Mouse (Mus musculus) hindbrain, embryonic 11.5 days (tissue): ENCODE measurements around the gene Tbrg4. TPM values are rescaled to one million over a fixed set of nuclear protein-coding genes. Genes with fewer than 3 reads are reported as not detected.

ENCODE experiments used
- ATAC-seq: fragments of 200-750 bp; cut with Nextera tagmentation; 2 replicates; pipeline ENCODE4 v1.8.0; 2017; ENCODE audit warnings: mild to moderate bottlenecking, moderate TSS enrichment, moderate library complexity; ENCODE audit not compliant: low FRiP score
- DNase-seq: peaks from one replicate; pipeline ENCODE4 v3.0.0-alpha.2; 2015; ENCODE audit warnings: low spot score
- H3K27ac ChIP-seq: fragments of 300-500 bp; sonication (generic); 2 replicates; pipeline ENCODE4 v1.5.1; 2014; ENCODE audit warnings: mild to moderate bottlenecking, low read depth, low read length
- H3K27me3 ChIP-seq: fragments of 300-500 bp; sonication (generic); 2 replicates; pipeline ENCODE4 v1.6.1; 2014; ENCODE audit warnings: mild to moderate bottlenecking, low read length, moderate library complexity, mixed read lengths; ENCODE audit not compliant: control insufficient read depth, insufficient read depth
- H3K36me3 ChIP-seq: fragments of 300-500 bp; sonication (generic); 2 replicates; pipeline ENCODE4 v1.6.1; 2014; ENCODE audit warnings: mild to moderate bottlenecking, low read length, moderate library complexity, mixed read lengths; ENCODE audit not compliant: control insufficient read depth, insufficient read depth
- H3K4me1 ChIP-seq: fragments of 300-500 bp; sonication (generic); replicated peaks from 2 replicates; pipeline ENCODE4 v1.6.1; 2014; ENCODE audit warnings: low read length, mixed read lengths; ENCODE audit not compliant: control insufficient read depth, insufficient read depth
- H3K4me2 ChIP-seq: fragments of 300-500 bp; sonication (generic); replicated peaks from 2 replicates; pipeline ENCODE4 v1.6.1; 2014; ENCODE audit warnings: mild to moderate bottlenecking, low read depth, low read length
- H3K4me3 ChIP-seq: fragments of 300-500 bp; sonication (generic); 2 replicates; pipeline ENCODE4 v1.5.1; 2014; ENCODE audit warnings: low read depth, low read length
- H3K9ac ChIP-seq: fragments of 300-500 bp; sonication (generic); 2 replicates; pipeline ENCODE4 v1.6.1; 2014; ENCODE audit warnings: low read depth, low read length
- H3K9me3 ChIP-seq: fragments of 300-500 bp; sonication (generic); 2 replicates; pipeline ENCODE4 v1.6.1; 2016; ENCODE audit warnings: low read length; ENCODE audit not compliant: control insufficient read depth
- WGBS: fragments of 180-500 bp; shearing (Covaris S2); extraction: QIAGEN DNeasy Blood & Tissue Kit; methylation state at CpG from one replicate; pipeline ENCODE4 v1.1.7; 2014; 5-methylcytosine and 5-hydroxymethylcytosine counted together
- polyA plus RNA-seq: library from polyadenylated mRNA; unstranded; fragments of >200 nt; fragmentation: Nextera tagmentation; extraction: Ambion mirVana; gene quantifications from 2 replicates; pipeline ENCODE4 v1.2.1, GENCODE M21; 2014

The Tbrg4 gene
- polyA plus RNA-seq, 1 experiment from 2014 or later: 31.8 TPM

DNA sequence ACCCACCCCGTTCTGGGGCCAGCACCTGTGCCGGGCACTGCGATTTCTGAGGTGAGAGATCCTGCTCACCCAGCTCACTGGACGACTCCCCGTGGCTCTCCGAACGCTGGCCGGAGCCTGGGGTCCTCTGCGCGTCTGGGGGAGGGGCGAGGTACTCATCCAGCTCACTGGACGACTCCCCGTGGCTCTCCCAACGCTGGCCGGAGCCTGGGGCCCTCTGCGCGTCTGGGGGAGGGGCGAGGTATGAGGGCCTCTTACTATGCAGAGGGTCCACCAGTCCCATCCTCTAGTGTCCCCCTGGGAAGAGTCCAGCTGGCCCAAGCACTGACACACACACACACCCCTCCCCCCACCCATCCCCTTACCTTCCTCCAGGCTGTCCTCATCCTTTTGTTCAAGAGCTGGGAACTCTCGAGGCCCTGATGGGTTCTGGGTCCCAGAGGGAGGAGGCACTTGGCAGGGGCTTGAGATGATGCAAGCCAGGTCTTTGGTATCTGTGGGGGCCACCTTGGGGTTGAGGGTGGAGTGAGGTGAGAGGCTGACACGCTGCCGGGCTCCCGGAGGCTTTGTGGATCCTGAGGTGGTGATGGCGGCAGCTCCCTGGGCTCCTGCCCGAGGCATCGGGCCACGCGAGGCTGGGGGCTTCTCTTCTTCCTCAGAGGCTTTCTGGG lies 26.7 kb downstream of the Tbrg4 start:
- WGBS: 26% methylated on average over 20 of the region's 27 CpGs
- Histone ChIP-seq H3K4me2 (peak overlapping the region; percentile 34), H3K9me3 (no peaks in the 10 kb centered on the region), H3K4me1 (peaks cover 22% of the 10 kb centered on the region), H3K36me3 (peaks cover 3% of the 10 kb centered on the region; the same call in 1 of the 2 replicates), H3K4me3 (0 out of 2 replicates have a peak overlapping the region, but pooled peaks have one; percentile 12), H3K9ac (peak overlapping the region; percentile 40), H3K27ac (peak overlapping the region; percentile 83), H3K27me3 (no peaks in the 10 kb centered on the region; the same call in 1 of the 2 replicates)
- DNase-seq (peak; percentile 73), ATAC-seq (peak; percentile 82)

DNA sequence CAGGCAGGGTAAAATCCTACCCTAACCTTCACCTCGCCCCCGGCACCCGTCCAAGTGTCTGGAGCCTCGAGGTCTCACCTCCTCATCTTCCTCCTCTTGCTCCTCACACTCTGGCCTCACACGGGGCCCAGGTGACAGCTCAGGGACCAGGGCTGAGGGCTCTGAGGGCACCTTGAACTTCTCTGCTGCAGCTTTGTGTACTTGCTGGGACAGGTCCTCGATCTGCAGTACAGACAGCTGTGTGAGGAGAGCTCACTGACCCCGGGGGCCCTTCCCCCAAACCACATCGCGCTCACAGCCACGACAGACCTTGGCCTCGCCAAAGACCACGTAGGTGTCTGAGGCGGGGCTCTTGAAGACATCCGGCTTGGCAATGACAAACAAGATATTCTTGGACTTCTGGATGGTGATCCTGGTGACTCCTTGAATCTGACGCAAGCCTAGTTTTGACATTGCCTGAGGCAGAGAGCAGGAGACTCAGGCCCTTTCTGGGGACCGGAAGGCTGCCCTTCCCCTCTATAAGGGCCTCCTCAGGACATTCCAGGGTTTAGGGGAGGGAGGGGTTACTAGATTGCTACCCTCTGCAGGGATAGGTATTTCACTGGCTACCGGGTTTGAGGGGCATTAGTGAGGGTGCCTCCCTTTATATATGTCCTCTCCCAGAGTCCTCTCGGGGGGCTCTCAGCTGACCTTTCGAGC lies 27.5 kb downstream of the Tbrg4 start:
- ATAC-seq (peak; percentile 20), DNase-seq (peak; percentile 7)
- Histone ChIP-seq H3K9ac (peak overlapping the region; percentile 40; the same call in 1 of the 2 replicates), H3K4me2 (peak overlapping the region; percentile 34), H3K4me1 (peaks cover 20% of the 10 kb centered on the region), H3K4me3 (0 out of 2 replicates have a peak overlapping the region, but pooled peaks have one; percentile 12), H3K9me3 (no peaks in the 10 kb centered on the region), H3K36me3 (peaks cover 3% of the 10 kb centered on the region), H3K27me3 (no peaks in the 10 kb centered on the region), H3K27ac (peak overlapping the region; percentile 83)
- WGBS: 59% methylated on average over 19 of the region's 19 CpGs

GRCm38 (mm10) chr11:6597523-6597922 lies 28.3 kb downstream of the Tbrg4 start:
- H3K4me1 ChIP-seq: peaks cover 20% of the 10 kb centered on the region
- H3K4me3 ChIP-seq: no peak overlapping the region
- no peak overlapping the region for H3K4me2 ChIP-seq
- H3K9me3 ChIP-seq: no peaks in the 10 kb centered on the region
- 83% methylated on average over 7 of the region's 7 CpGs for WGBS
- H3K9ac ChIP-seq: no peak overlapping the region
- no peaks in the 10 kb centered on the region for H3K27me3 ChIP-seq
- H3K27ac ChIP-seq: no peak overlapping the region
- DNase-seq: peak; percentile 18
- ATAC-seq: no peak
- H3K36me3 ChIP-seq: peaks cover 4% of the 10 kb centered on the region

DNA sequence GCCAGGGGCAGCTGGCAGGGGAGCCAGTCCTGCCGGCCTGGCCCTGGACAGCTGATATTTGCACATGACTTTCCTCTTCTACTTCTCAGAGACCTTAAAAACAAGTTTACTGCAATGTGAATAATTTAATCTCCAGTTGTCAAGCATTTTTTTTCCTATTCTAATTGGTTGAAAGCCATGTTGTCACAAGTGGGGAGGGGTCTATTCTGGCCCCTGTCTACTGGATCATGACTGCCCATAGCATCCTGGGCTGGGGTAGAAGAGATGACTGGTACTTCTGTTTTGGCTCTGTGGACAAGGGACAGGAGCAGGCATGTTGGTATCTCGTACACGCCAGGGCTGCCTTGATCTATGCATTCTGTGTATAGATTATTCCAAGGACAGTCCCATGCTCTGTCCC lies 29.3 kb downstream of the Tbrg4 start:
- no peak overlapping the region for H3K27ac ChIP-seq
- H3K4me3 ChIP-seq: no peak overlapping the region
- H3K27me3 ChIP-seq: no peaks in the 10 kb centered on the region
- no peak for ATAC-seq
- H3K4me2 ChIP-seq: no peak overlapping the region
- H3K36me3 ChIP-seq: peaks cover 7% of the 10 kb centered on the region
- H3K4me1 ChIP-seq: peaks cover 20% of the 10 kb centered on the region
- DNase-seq: no peak
- no peak overlapping the region for H3K9ac ChIP-seq
- 89% methylated on average over 3 of the region's 3 CpGs for WGBS
- H3K9me3 ChIP-seq: no peaks in the 10 kb centered on the region

DNA sequence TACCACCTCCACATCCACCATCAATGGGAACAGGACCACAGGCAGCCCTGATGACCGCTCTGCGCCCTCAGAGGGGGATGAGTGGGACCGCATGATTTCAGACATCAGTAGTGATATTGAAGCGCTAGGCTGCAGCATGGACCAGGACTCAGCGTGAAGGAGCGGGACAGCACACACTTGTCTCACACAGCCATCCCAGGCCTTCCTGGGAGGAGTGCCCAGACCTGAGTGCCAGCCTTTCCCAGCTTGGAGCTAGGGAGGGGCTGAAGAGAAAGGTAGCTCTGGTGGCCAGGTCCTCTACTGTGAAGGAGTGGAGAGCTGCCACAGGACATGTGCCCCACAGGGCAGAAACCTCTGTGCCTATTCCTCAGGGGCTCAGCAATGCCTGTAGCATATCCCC lies 29.7 kb downstream of the Tbrg4 start:
- H3K9ac ChIP-seq: no peak overlapping the region
- WGBS: 96% methylated on average over 6 of the region's 6 CpGs
- H3K27me3 ChIP-seq: no peaks in the 10 kb centered on the region
- H3K9me3 ChIP-seq: no peaks in the 10 kb centered on the region
- no peak overlapping the region for H3K27ac ChIP-seq
- H3K36me3 ChIP-seq: peaks cover 7% of the 10 kb centered on the region
- DNase-seq: no peak
- peaks cover 20% of the 10 kb centered on the region for H3K4me1 ChIP-seq
- no peak overlapping the region for H3K4me2 ChIP-seq
- H3K4me3 ChIP-seq: no peak overlapping the region
- no peak for ATAC-seq

DNA sequence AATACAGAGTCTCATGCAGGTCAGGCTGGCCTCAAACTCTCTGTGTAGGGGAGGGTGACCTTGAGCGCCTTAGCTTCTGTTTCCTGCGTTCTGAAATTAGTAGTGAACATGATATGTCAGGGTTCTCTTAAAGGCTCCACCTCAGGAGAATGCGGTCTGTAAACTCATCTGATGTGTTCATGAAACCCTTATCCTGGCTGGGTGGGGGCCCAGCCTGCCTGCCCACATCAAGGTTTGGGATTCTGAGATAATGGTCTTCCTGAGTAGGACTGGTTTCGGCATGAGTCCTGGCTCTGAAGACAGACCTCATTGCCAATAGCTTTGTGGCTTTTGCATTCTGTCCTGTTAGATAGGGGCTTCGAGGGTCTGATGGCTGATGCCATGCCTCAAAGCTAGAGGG lies 30.5 kb downstream of the Tbrg4 start:
- no peak overlapping the region for H3K27ac ChIP-seq
- no peak for ATAC-seq
- H3K36me3 ChIP-seq: peaks cover 7% of the 10 kb centered on the region
- no peaks in the 10 kb centered on the region for H3K27me3 ChIP-seq
- no peak overlapping the region for H3K4me3 ChIP-seq
- H3K4me2 ChIP-seq: no peak overlapping the region
- H3K4me1 ChIP-seq: peaks cover 19% of the 10 kb centered on the region
- H3K9ac ChIP-seq: no peak overlapping the region
- no peaks in the 10 kb centered on the region for H3K9me3 ChIP-seq
- 91% methylated on average over 5 of the region's 5 CpGs for WGBS
- no peak for DNase-seq

DNA sequence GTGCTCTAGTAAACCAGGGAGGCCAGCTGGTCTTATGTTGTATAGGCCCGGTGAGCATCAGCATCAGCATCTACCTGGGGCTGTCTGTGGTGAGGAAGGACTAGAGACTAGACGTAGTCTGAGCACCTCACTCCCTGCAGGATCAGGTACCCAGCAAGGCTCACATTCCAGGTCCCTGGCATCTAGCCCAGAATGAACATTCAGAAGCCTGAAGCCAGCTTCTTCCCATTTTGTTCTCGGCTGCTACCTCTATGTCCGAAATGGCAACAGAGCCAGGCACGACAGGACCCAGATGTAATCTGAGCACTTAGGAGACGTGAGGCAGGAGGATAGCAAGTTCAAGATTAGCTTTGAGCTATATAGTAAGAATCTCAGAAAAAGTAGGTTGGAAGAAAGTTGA lies 31.0 kb downstream of the Tbrg4 start:
- ATAC-seq (no peak), DNase-seq (no peak)
- no peak overlapping the region for H3K4me2 ChIP-seq
- H3K9me3 ChIP-seq: no peaks in the 10 kb centered on the region
- H3K4me1 ChIP-seq: peaks cover 16% of the 10 kb centered on the region
- 90% methylated on average over 6 of the region's 6 CpGs for WGBS
- H3K27me3 ChIP-seq: no peaks in the 10 kb centered on the region
- no peak overlapping the region for H3K4me3 ChIP-seq
- no peak overlapping the region for H3K27ac ChIP-seq
- H3K36me3 ChIP-seq: peaks cover 7% of the 10 kb centered on the region
- no peak overlapping the region for H3K9ac ChIP-seq

- DNase-seq (no peak), ATAC-seq (no peak)
- Histone ChIP-seq H3K27me3 (no peaks in the 10 kb centered on the region), H3K4me1 (peaks cover 3% of the 10 kb centered on the region; the same call in 1 of the 2 replicates), H3K9me3 (no peaks in the 10 kb centered on the region), H3K4me3 (no peak overlapping the region), H3K36me3 (peaks cover 11% of the 10 kb centered on the region), H3K4me2 (no peak overlapping the region), H3K27ac (no peak overlapping the region), H3K9ac (no peak overlapping the region)
- 79% methylated on average over 11 of the region's 11 CpGs for WGBS
Observed at GRCm38 (mm10) chr11:6593406-6593805, 32.5 kb downstream of the Tbrg4 start.
